Mouse (Mus musculus): Measurements from ENCODE around the gene Fkbpl.

Fkbpl gene

GRCm38 (mm10) chr17:34648141-34648890, 3.8 kb downstream of the Fkbpl start:
- no peak for DNase-seq (ENCODE audit: low spot score)

GRCm38 (mm10) chr17:34649106-34649864, 4.7 kb downstream of the Fkbpl start:
- no peak for DNase-seq (ENCODE audit: low spot score)

GRCm38 (mm10) chr17:34650781-34651180, 6.2 kb downstream of the Fkbpl start:
- DNase-seq (ENCODE audit: low spot score) = no peak

GRCm38 (mm10) chr17:34651507-34652221, 7.1 kb downstream of the Fkbpl start:
- no peak for DNase-seq (ENCODE audit: low spot score)

GRCm38 (mm10) chr17:34652546-34652945, 8.0 kb downstream of the Fkbpl start:
- no peak for DNase-seq (ENCODE audit: low spot score)

GRCm38 (mm10) chr17:34652985-34653384, 8.4 kb downstream of the Fkbpl start:
- DNase-seq (ENCODE audit: low spot score) = no peak

GRCm38 (mm10) chr17:34653746-34654285, 9.3 kb downstream of the Fkbpl start:
- peak; percentile 72 for DNase-seq (ENCODE audit: low spot score)

GRCm38 (mm10) chr17:34654392-34654791, 9.8 kb downstream of the Fkbpl start:
- DNase-seq (ENCODE audit: low spot score) = no peak

GRCm38 (mm10) chr17:34655160-34655559, 10.6 kb downstream of the Fkbpl start:
- peak; percentile 79 for DNase-seq (ENCODE audit: low spot score)

- DNase-seq (ENCODE audit: low spot score) = peak; percentile 94
These were observed 11.0 kb downstream of the Fkbpl start for GRCm38 (mm10) chr17:34655581-34655991.

GRCm38 (mm10) chr17:34656666-34657065, 12.1 kb downstream of the Fkbpl start:
- DNase-seq (ENCODE audit: low spot score) = no peak

GRCm38 (mm10) chr17:34657271-34657670, 12.7 kb downstream of the Fkbpl start:
- no peak for DNase-seq (ENCODE audit: low spot score)

GRCm38 (mm10) chr17:34658145-34658544, 13.6 kb downstream of the Fkbpl start:
- DNase-seq (ENCODE audit: low spot score) = no peak

GRCm38 (mm10) chr17:34658591-34658990, 14.0 kb downstream of the Fkbpl start:
- DNase-seq (ENCODE audit: low spot score) = no peak

GRCm38 (mm10) chr17:34659181-34659896, 14.8 kb downstream of the Fkbpl start:
- no peak for DNase-seq (ENCODE audit: low spot score)

GRCm38 (mm10) chr17:34659897-34660214, 15.3 kb downstream of the Fkbpl start:
- no peak for DNase-seq (ENCODE audit: low spot score)

GRCm38 (mm10) chr17:34660259-34660820, 15.8 kb downstream of the Fkbpl start:
- no peak for DNase-seq (ENCODE audit: low spot score)

GRCm38 (mm10) chr17:34661121-34661591, 16.6 kb downstream of the Fkbpl start:
- peak; percentile 70 for DNase-seq (ENCODE audit: low spot score)

- no peak for DNase-seq (ENCODE audit: low spot score)
These were observed 17.9 kb downstream of the Fkbpl start for GRCm38 (mm10) chr17:34662468-34662867.

- DNase-seq (ENCODE audit: low spot score) = no peak
These were observed 18.4 kb downstream of the Fkbpl start for GRCm38 (mm10) chr17:34662978-34663377.

- no peak for DNase-seq (ENCODE audit: low spot score)
These were observed 19.0 kb downstream of the Fkbpl start for GRCm38 (mm10) chr17:34663558-34663957.

Measured in lung, postnatal 25 days (tissue).